Mouse (Mus musculus) neural tube, embryonic 12.5 days (tissue): Measurements from ENCODE around the gene Zfp786. TPM values are rescaled to one million over a fixed set of nuclear protein-coding genes. Genes with fewer than 3 reads are reported as not detected.
"Not testable (repeated sequence)": the region's sequence is repeated elsewhere in the genome, so short reads cannot be mapped to it uniquely, and the experiment has no call there.

Source experiments
- ATAC-seq: fragments of 200-750 bp; cut with Nextera tagmentation; 2 replicates; pipeline ENCODE4 v1.8.0; 2017; ENCODE audit warnings: low read depth, mild to moderate bottlenecking, moderate TSS enrichment, moderate library complexity; ENCODE audit not compliant: low FRiP score
- H3K27ac ChIP-seq: fragments of 300-500 bp; sonication (generic); 2 replicates; pipeline ENCODE4 v1.5.1; 2016
- H3K27me3 ChIP-seq: fragments of 300-500 bp; sonication (generic); replicated peaks from 2 replicates; pipeline ENCODE4 v1.6.1; 2016; ENCODE audit warnings: mild to moderate bottlenecking
- H3K36me3 ChIP-seq: fragments of 300-500 bp; sonication (generic); 2 replicates; pipeline ENCODE4 v1.6.1; 2016; ENCODE audit warnings: mild to moderate bottlenecking
- H3K4me1 ChIP-seq: fragments of 300-500 bp; sonication (generic); 2 replicates; pipeline ENCODE4 v1.6.1; 2016
- H3K4me2 ChIP-seq: fragments of 300-500 bp; sonication (generic); replicated peaks from 2 replicates; pipeline ENCODE4 v1.6.1; 2016; ENCODE audit warnings: mild to moderate bottlenecking
- H3K4me3 ChIP-seq: fragments of 300-500 bp; sonication (generic); 2 replicates; pipeline ENCODE4 v1.5.1; 2016
- H3K9ac ChIP-seq: fragments of 300-500 bp; sonication (generic); 2 replicates; pipeline ENCODE4 v1.6.1; 2016; ENCODE audit warnings: mild to moderate bottlenecking
- H3K9me3 ChIP-seq: fragments of 300-500 bp; sonication (generic); 2 replicates; pipeline ENCODE4 v1.6.1; 2016; ENCODE audit warnings: mild to moderate bottlenecking
- WGBS: fragments of 180-500 bp; shearing (Covaris S2); methylation state at CpG from one replicate; pipeline ENCODE4 v1.1.7; 2016; 5-methylcytosine and 5-hydroxymethylcytosine counted together
- polyA plus RNA-seq: library from polyadenylated mRNA; unstranded; fragments of >200 nt; fragmentation: Nextera tagmentation; extraction: Ambion mirVana; gene quantifications from 2 replicates; pipeline ENCODE4 v1.2.1, GENCODE M21; 2016

Zfp786 gene
- 12.8 and 14.8 TPM in 2 replicates for polyA plus RNA-seq

DNA sequence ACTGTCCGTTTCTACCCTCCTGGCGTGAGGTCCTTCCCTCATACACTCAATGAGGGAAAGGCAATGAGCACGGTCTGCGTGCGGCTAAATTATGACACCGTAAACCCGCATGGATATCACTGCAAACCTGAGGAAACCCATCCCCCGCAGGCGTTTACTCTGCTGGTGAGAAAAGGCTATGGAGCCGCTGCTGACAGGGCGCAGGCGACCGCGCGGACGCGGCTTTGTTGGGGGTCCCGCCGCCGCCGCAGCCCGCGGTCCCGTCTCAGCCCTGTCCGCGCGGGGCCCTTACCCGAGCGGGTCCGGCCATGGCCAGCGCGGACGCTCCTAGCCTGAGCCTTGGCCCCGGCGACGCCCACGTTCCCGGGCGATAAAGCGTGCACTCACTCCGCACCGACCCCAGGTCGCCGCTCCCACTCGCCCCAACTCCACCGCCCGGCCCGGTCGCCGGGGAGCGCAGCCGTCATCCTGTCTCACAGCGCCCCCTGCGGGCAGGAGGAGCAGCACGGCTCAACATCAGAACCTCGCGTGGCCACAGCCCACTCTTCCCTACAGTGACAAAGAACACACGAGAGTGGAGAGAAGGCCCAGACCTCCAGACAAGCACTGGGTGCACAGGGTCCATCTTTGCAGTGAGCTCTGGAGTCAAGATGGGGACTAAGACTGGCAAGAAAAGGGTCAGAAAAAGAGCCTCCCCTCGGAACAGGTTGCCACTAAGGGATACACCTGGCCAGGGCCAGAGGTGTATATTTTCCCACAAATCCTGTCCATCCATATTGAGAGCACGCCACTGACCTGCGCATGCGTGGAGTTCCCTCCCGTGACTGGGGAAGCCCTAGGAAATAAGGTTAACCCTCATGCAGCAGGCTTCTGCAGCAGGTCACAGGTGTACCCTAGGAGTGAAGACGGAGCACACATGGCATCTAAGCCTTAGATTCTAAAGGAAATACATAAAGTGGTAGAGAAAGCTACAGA, at the start of gene Zfp786:
TSS of gene Zfp786 (minus strand) at position 764 of the 975 bp plus-strand sequence.
- peak within 1 kb of the TSS; percentile 95 for H3K9ac ChIP-seq
- WGBS = 2% methylated on average over 64 of the region's 64 CpGs
- no peaks in the 10 kb centered on the region for H3K9me3 ChIP-seq
- peak within 1 kb of the TSS; percentile 87 for H3K27ac ChIP-seq
- H3K4me2 ChIP-seq = peak within 1 kb of the TSS; percentile 61
- H3K4me1 ChIP-seq = peaks cover 4% of the 10 kb centered on the region; the same call in 1 of the 2 replicates
- ATAC-seq = peak; percentile 95
- no peaks in the 10 kb centered on the region for H3K27me3 ChIP-seq
- peak within 1 kb of the TSS; percentile 91 for H3K4me3 ChIP-seq
- no peaks in the 10 kb centered on the region; the same call in 1 of the 2 replicates for H3K36me3 ChIP-seq

DNA sequence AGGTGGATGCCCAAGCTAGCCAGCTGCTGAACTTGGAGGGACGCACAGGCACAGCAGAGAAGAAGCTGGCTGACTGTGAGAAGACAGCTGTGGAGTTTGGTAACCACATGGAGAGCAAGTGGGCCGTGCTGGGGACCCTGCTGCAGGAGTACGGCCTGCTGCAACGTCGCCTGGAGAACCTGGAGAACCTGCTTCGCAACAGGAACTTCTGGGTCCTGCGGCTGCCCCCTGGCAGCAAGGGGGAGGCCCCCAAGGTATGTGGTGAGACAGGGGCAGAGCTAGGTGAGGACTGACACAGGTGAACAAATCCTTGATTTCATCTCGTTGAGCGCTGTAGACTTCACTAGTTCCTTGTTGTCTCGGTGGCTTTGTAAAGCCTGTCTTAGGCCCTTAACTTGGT, 49.5 kb upstream of the Zfp786 start:
- Histone ChIP-seq H3K4me2 (no peak overlapping the region), H3K4me1 (peaks cover 12% of the 10 kb centered on the region), H3K27ac (no peak overlapping the region), H3K9ac (no peak overlapping the region), H3K36me3 (peaks cover 50% of the 10 kb centered on the region), H3K27me3 (no peaks in the 10 kb centered on the region), H3K9me3 (no peaks in the 10 kb centered on the region), H3K4me3 (no peak overlapping the region)
- no peak for ATAC-seq
- 93% methylated on average over 10 of the region's 10 CpGs for WGBS

DNA sequence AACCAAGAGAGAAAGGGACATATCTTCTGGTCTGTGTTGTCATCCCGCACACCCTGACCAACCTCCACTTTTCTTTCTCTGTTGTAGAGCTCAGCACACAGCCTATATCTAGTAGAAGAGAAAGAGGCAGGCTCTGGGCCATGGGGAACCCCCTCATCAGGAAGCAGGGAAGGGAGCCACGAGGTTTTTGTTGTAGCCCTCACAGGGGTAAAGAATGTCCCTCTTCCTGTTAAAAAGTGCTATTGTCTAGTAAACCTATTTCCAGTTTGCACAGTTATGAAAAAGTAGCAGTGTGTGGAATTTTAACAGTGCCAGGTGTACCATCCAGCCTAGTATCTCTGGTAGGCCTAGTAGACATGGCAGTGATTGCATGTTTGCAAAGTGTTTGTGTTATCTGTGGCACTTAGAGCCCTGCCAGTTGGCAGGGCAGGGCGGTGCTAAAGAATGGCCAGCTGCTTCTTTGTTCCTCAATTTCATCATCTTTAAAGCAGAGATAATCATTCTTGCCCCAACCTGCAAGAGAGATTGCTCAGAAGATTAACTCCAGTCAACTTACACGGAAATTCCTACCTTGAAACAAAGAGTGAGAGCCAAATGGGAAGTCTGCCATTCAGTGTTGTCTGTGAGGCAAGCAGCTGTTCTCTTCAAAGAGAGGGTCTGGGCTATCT, 48.5 kb upstream of the Zfp786 start:
- Histone ChIP-seq H3K27ac (no peak overlapping the region), H3K4me1 (peaks cover 12% of the 10 kb centered on the region), H3K9ac (peak overlapping the region; percentile 95), H3K4me3 (peak overlapping the region; percentile 94), H3K27me3 (no peaks in the 10 kb centered on the region), H3K36me3 (peaks cover 40% of the 10 kb centered on the region), H3K9me3 (no peaks in the 10 kb centered on the region), H3K4me2 (peak overlapping the region; percentile 70)
- no peak for ATAC-seq
- WGBS = 75% methylated on average over 4 of the region's 4 CpGs

DNA sequence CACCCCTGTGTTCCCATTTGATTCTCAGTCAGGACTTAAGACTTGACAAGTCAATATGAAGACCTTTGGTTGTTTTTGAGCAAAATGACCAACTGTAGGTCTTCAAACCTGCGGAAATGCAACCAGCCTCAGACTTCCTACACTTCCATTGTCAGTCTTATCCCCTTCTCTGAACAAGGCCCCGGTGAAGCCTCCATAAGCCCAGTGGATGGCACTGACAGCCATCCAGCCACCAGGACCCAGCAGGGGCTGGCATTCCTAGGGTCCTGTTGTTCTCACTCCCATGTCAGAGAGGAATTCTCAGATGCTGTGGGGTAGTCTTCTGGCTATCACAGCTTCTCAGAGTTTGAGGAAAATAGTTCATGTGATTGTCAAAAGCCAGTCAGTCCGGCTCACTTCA, 47.9 kb upstream of the Zfp786 start:
- Histone ChIP-seq H3K4me3 (peak overlapping the region; percentile 94), H3K9me3 (no peaks in the 10 kb centered on the region), H3K36me3 (peaks cover 34% of the 10 kb centered on the region), H3K4me1 (peaks cover 12% of the 10 kb centered on the region), H3K9ac (peak overlapping the region; percentile 95), H3K27ac (no peak overlapping the region), H3K4me2 (peak overlapping the region; percentile 70), H3K27me3 (no peaks in the 10 kb centered on the region)
- ATAC-seq = no peak
- 51% methylated on average over 3 of the region's 3 CpGs for WGBS

DNA sequence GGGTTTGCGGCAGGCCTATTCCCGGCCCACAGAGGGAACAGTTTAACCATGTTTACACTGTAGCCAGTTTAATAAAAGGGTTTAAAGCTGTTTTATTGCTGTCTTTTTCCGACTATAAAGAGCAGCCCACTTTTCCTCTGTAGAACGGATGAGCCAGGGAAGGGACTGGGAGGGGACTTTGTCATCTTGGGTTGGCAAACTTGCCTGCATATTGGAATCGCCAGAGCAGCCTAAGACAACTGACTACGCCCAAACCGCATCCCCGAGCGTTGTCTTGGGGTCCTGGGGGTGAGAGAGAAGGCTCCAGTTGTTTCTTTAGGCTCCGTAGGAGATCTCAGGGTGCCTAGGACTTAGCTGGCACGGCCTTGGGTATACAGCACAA, 47.5 kb upstream of the Zfp786 start:
- WGBS = 3% methylated on average over 11 of the region's 11 CpGs
- no peaks in the 10 kb centered on the region for H3K9me3 ChIP-seq
- H3K4me2 ChIP-seq = peak overlapping the region; percentile 70
- H3K36me3 ChIP-seq = peaks cover 29% of the 10 kb centered on the region
- H3K9ac ChIP-seq = peak overlapping the region; percentile 95
- ATAC-seq = no peak
- no peaks in the 10 kb centered on the region for H3K27me3 ChIP-seq
- H3K4me3 ChIP-seq = peak overlapping the region; percentile 94
- peaks cover 12% of the 10 kb centered on the region for H3K4me1 ChIP-seq
- H3K27ac ChIP-seq = peak overlapping the region; percentile 96

DNA sequence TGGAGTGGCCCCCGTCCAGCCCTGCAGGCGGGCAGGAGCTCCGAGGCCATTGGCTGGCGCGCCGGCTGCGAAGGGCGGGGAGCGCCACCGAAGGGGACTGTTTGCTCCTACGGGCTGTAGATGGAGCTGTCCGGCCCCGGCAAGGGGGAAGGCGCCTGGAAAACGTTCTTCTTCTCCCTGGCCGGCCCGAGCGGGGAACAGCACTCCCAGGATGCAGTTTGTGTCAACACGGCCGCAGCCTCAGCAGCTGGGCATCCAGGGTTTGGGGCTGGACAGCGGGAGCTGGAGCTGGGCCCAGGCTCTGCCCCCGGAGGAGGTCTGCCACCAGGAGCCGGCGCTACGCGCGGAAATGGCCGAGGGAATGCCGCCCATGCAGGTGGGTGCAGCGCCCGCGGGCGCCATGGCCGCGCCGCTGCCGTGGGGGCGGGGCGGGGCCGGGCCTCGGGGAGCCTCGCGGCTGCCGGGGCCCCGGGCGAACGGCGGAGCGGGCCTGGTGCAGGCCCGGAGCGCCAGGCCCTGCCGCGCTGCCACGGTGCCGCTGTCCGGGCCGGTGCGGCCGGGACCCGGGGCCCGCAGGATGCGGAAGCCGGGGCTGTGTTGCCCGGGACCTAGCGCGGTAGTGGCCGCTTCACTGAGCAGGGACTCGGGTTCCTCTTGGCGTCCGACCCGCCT, 46.9 kb upstream of the Zfp786 start:
- H3K27me3 ChIP-seq = no peaks in the 10 kb centered on the region
- H3K36me3 ChIP-seq = peaks cover 24% of the 10 kb centered on the region
- H3K4me1 ChIP-seq = peaks cover 12% of the 10 kb centered on the region
- ATAC-seq = peak; percentile 98
- H3K4me3 ChIP-seq = peak overlapping the region; percentile 94
- peak overlapping the region; percentile 70 for H3K4me2 ChIP-seq
- H3K9ac ChIP-seq = peak overlapping the region; percentile 95
- peak overlapping the region; percentile 96 for H3K27ac ChIP-seq
- under 1% methylated on average over 71 of the region's 71 CpGs for WGBS
- no peaks in the 10 kb centered on the region for H3K9me3 ChIP-seq

DNA sequence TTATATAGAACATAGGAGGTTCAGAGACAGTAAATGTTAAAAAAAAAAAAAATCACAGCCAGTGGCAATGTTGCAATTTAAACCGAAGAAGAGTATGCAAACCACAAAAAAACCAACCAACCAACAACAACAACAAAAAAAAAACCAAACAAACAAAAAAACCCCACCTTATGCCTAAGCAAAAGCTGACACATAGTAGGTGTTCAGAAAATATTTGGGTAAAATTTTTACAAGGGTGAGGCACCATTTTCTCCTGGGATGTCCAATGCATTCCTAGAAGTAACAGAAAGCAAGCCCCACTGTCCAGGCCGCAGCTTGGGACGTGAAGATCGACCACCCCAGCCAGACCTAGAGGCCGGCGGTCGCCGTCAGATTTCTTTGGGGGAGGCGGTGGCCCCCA, 46.4 kb upstream of the Zfp786 start, which contains the start of gene Zfp282:
TSS of gene Zfp282 (plus strand) at position 147 of the 400 bp plus-strand sequence.
- H3K4me3 ChIP-seq = peak within 1 kb of the TSS; percentile 94
- H3K4me1 ChIP-seq = peaks cover 12% of the 10 kb centered on the region
- 7% methylated on average over 9 of the region's 9 CpGs for WGBS
- peak within 1 kb of the TSS; percentile 70 for H3K4me2 ChIP-seq
- no peak for ATAC-seq
- H3K9ac ChIP-seq = peak within 1 kb of the TSS; percentile 95
- H3K27me3 ChIP-seq = no peaks in the 10 kb centered on the region
- peaks cover 19% of the 10 kb centered on the region for H3K36me3 ChIP-seq
- H3K27ac ChIP-seq = peak within 1 kb of the TSS; percentile 96
- no peaks in the 10 kb centered on the region for H3K9me3 ChIP-seq

DNA sequence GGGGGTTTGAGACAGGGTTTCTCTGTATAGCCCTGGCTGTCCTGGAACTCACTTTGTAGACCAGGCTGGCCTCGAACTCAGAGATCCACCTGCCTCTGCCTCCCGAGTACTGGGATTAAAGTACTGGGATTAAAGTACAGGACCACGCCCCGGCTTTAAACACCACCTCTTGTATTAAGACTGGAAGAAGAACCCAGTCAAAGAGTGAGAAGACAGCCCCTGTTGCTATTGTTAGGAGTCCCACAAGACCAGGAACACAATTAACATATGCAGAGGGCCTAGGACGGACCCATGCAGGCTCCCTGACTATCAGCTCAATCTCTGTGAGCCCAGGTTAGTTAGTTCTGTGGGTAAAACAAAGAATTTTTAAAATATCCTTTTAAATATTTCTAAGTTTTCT, 41.6 kb upstream of the Zfp786 start:
- WGBS = 86% methylated on average over 5 of the region's 5 CpGs
- Histone ChIP-seq H3K27ac (no peak overlapping the region), H3K4me3 (no peak overlapping the region), H3K9me3 (no peaks in the 10 kb centered on the region), H3K36me3 (peaks cover 18% of the 10 kb centered on the region), H3K4me1 (no peaks in the 10 kb centered on the region), H3K4me2 (no peak overlapping the region), H3K9ac (no peak overlapping the region), H3K27me3 (no peaks in the 10 kb centered on the region)
- no peak for ATAC-seq

DNA sequence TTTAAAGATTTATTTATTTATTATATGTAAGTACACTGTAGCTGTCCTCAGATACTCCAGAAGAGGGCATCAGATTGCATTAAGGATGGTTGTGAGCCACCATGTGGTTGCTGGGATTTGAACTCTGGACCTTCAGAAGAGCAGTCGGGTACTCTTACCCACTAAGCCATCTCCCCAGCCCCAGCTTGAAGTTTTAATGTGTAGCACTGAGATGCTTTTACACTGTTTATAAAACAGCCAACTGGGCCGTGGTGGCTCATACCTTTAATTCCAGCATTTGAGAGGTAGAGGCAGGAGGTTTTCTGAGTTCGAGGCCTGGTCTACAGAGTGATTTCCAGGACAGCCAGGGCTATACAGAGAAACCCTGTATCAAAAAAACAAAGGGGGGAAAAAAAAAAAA, 27.1 kb upstream of the Zfp786 start:
- H3K9me3 ChIP-seq = not testable (repeated sequence)

DNA sequence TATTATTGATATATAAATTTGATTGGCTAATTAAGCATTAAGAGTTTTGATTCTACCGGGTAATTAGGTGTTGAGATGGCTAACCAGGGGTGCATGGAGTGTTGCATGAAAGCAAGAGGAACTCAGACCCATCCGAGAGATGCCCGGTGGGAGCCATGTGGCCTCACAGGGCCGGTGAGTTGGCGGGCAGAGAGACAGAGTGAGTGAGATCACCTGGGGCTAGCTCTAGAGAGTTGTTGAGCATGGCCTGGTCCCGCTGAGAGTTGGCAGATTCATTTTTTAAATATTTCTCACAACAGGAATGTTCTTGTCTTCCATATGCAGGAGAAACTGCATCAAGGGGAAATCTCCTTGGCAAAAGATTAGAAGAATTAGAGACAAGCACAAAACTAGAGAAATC, 26.6 kb upstream of the Zfp786 start:
- no peak overlapping the region for H3K4me3 ChIP-seq
- H3K27me3 ChIP-seq = no peaks in the 10 kb centered on the region
- WGBS = 91% methylated on average over 6 of the region's 6 CpGs
- peaks cover 26% of the 10 kb centered on the region for H3K36me3 ChIP-seq
- H3K9ac ChIP-seq = no peak overlapping the region
- no peak overlapping the region for H3K4me2 ChIP-seq
- no peak for ATAC-seq
- no peaks in the 10 kb centered on the region for H3K9me3 ChIP-seq
- H3K27ac ChIP-seq = no peak overlapping the region
- no peaks in the 10 kb centered on the region for H3K4me1 ChIP-seq

More for the DNA sequence above, 27.1 kb upstream of the Zfp786 start:
- not testable (repeated sequence) for ATAC-seq, H3K4me1 ChIP-seq, H3K4me3 ChIP-seq, H3K27me3 ChIP-seq, H3K4me2 ChIP-seq, H3K9ac ChIP-seq, H3K27ac ChIP-seq
- H3K36me3 ChIP-seq = peaks cover 27% of the 10 kb centered on the region
- WGBS = 91% methylated on average over 3 of the region's 3 CpGs

DNA sequence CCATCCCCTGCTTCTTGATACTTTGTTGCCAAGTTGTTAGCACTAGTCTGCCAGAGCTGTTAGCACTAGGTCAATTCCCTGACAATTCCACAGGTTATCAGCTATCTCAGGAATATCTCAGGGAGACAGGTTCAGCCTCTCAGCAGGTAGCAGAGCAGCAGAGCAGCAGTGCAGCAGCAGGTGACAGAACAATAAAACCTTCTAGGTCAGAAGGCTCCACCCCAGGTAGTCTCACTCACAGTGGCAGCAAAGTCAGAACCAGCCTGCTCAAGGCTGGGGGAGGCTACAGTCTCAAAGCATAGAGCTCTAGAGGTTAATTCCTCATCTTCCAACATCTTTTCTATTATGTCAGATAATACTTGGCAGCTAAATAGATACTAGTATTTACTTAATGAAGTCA, 15.1 kb upstream of the Zfp786 start:
- no peaks in the 10 kb centered on the region for H3K4me1 ChIP-seq
- no peaks in the 10 kb centered on the region for H3K9me3 ChIP-seq
- H3K36me3 ChIP-seq = peaks cover 14% of the 10 kb centered on the region
- no peak overlapping the region for H3K4me3 ChIP-seq
- H3K27me3 ChIP-seq = no peaks in the 10 kb centered on the region
- no peak for ATAC-seq
- no peak overlapping the region for H3K9ac ChIP-seq
- no peak overlapping the region for H3K4me2 ChIP-seq
- no peak overlapping the region for H3K27ac ChIP-seq

DNA sequence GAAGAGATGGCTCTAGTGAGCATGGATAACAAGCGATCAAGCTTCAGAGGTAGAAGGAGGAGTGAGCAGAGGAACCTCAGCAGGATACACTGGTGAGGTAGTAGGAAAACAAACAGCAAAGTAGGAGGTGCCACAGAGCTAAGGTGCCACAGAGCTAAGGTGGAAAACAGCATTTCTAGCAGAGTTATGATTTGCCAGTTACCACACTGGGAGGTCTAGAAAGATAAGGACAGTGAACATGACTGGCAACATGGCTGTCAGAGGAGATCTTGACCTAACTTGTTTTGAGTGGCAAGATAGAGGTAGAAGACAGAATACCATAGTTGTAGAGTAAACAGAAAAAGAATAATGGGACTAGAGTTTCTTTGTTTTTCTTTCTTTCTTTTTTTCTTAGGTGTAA, 11.7 kb upstream of the Zfp786 start:
- WGBS = 94% methylated on average over 1 of the region's 1 CpGs
- Histone ChIP-seq H3K9ac (no peak overlapping the region), H3K27me3 (no peaks in the 10 kb centered on the region), H3K27ac (no peak overlapping the region), H3K9me3 (no peaks in the 10 kb centered on the region), H3K4me1 (no peaks in the 10 kb centered on the region), H3K4me2 (no peak overlapping the region), H3K36me3 (peaks cover 19% of the 10 kb centered on the region), H3K4me3 (no peak overlapping the region)
- no peak for ATAC-seq
